Mouse (Mus musculus) bone marrow macrophage, adult 2 months (primary cell): ENCODE data around the gene Fut8. TPM values are rescaled to one million over a fixed set of nuclear protein-coding genes. Genes with fewer than 3 reads are reported as not detected.

Experiments
- H3K27ac ChIP-seq: 2 replicates; pipeline ENCODE4 v1.5.1; 2012; ENCODE audit warnings: low read depth, low read length; ENCODE audit not compliant: insufficient read depth
- H3K4me1 ChIP-seq: 2 replicates; pipeline ENCODE4 v1.6.1; 2012; ENCODE audit warnings: low read length; ENCODE audit not compliant: control insufficient read depth, insufficient read depth
- H3K4me3 ChIP-seq: 2 replicates; pipeline ENCODE4 v1.5.1; 2012; ENCODE audit warnings: mild to moderate bottlenecking, low read length, moderate library complexity; ENCODE audit not compliant: insufficient read depth
- CTCF ChIP-seq: IDR thresholded peaks from 2 replicates; pipeline ENCODE4 v1.5.1; 2012; ENCODE audit warnings: low read depth, mild to moderate bottlenecking, low read length, moderate library complexity
- POLR2A ChIP-seq: IDR thresholded peaks from 2 replicates; pipeline ENCODE4 v1.6.1; 2012; ENCODE audit warnings: mild to moderate bottlenecking, low read depth, low read length, borderline replicate concordance
- polyA plus RNA-seq: library from polyadenylated mRNA; stranded (reverse); fragments of >200 nt; gene quantifications from 2 replicates; pipeline ENCODE4 v1.2.4, GENCODE M21; 2012; ENCODE audit not compliant: missing spikeins, insufficient read depth, insufficient read length

Fut8 gene
- polyA plus RNA-seq, 1 experiment = 19.5 TPM

DNA sequence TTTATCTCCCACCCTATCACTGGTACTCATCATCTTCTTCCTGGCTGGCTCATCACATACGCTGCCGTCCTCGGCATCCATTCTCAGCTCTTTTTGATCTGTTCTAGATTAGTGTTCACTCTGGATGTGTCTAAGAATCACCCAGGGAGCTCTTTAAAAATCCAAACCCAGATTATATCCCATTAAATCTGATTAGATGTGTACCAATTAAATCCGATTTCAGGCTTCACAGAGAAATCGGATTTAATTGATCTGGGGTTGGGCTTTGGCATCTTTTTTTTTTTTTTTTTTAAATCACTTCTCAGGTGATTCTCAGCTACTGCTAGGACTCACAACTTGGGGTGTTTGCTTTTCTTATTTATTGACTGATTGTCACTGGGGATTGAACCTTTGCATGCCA lies 17.3 kb upstream of the Fut8 start:
- Histone ChIP-seq H3K27ac (no peak overlapping the region), H3K4me3 (no peak overlapping the region), H3K4me1 (peaks cover 7% of the 10 kb centered on the region; the same call in 1 of the 2 replicates)
- TF ChIP-seq POLR2A (no peak), CTCF (no peak)

DNA sequence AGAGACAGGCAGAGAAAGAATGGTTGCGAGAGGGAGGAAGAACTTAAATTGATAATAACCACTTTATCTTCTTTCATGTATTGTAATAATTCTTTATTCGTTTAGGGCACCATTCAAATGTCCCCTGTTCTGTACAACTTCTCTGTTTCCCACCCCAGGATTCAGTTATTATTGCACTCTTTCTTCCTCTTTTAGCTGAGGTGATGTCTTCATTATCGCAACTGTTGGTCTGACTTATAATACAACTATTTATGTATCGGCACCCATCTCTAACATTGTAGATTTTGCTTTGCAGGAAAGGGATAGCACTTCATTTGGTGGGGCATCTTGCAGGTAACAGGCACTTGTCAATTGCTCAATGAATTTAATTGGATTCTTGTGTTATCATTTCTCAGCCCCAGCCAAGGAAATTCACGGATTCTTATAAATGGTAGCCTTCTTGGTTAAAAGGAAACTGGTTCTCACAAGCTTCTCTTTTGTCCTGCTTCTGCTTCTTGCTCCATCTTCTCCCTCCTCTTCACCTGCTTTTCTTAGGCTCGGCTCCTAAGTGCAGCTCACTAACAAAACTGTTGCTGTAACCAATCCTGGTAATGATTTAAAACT lies 15.6 kb upstream of the Fut8 start:
- TF ChIP-seq CTCF = no peak
- TF ChIP-seq POLR2A = no peak
- no peak overlapping the region for H3K4me3 ChIP-seq
- H3K4me1 ChIP-seq = 0 out of 2 replicates have a peak, but pooled peaks cover 2% of the 10 kb centered on the region
- H3K27ac ChIP-seq = no peak overlapping the region

DNA sequence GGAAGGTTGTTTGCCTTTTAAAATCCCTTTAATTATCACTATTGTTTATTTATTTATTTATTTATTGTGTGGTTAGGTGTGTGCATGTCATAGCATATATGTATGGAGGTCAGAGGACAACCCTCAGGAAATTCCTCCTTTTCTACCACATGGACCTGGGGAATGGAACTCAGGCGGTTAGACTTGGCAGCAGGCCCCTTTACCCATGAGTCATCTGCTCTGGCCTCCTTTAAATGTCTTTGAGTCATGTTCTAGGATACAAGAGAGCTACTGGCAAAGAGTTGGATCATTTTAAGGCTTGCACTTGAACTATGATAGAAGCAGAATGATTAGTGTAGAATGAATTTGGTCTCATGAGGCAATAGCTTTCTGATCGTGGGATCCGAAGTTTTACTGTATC lies 14.3 kb upstream of the Fut8 start:
- no peak for TF ChIP-seq POLR2A
- no peak for TF ChIP-seq CTCF
- Histone ChIP-seq H3K4me3 (no peak overlapping the region), H3K27ac (no peak overlapping the region), H3K4me1 (0 out of 2 replicates have a peak, but pooled peaks cover 2% of the 10 kb centered on the region)

DNA sequence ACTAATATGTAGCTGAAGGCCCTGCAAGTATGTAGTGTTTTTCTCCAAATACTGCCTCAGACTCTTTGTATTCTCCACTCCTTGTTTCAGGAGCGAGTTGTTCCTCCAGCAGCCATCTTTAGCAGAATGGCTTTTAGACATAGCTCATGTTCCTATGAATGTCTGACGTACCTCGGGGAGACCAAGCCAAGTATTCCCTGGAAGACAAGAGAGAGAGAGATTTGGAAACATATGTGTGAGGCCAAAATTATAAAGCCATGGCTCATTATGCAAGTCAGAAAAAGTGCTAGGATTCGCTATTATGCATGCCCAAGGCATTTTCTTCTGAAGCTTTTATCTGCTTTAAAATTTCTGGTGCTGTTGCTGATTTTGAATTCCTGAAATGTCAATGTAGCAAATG lies 13.8 kb upstream of the Fut8 start:
- H3K4me1 ChIP-seq = 0 out of 2 replicates have a peak, but pooled peaks cover 2% of the 10 kb centered on the region
- no peak overlapping the region for H3K4me3 ChIP-seq
- H3K27ac ChIP-seq = no peak overlapping the region
- TF ChIP-seq CTCF = no peak

DNA sequence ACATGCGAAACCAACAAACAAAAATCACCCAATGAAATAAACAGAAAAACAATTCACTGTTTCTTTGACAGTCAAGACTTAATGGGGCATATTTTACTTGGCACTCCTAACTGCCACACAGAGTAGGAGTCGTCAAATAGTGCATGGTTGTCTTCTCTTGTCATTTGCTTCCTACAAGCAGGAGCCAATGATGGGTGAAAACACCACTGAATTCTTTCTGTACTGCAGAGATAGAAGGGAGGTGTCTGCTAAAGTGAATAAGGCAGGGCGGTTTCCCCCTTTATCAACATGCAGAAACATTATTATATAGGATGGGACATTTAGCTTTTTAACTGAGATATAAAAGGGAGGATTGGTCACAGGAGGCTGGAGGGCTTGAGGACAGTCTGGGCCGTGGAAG lies 13.0 kb upstream of the Fut8 start:
- no peak overlapping the region for H3K4me3 ChIP-seq
- 0 out of 2 replicates have a peak, but pooled peaks cover 2% of the 10 kb centered on the region for H3K4me1 ChIP-seq
- TF ChIP-seq POLR2A (no peak), CTCF (no peak)
- H3K27ac ChIP-seq = no peak overlapping the region

DNA sequence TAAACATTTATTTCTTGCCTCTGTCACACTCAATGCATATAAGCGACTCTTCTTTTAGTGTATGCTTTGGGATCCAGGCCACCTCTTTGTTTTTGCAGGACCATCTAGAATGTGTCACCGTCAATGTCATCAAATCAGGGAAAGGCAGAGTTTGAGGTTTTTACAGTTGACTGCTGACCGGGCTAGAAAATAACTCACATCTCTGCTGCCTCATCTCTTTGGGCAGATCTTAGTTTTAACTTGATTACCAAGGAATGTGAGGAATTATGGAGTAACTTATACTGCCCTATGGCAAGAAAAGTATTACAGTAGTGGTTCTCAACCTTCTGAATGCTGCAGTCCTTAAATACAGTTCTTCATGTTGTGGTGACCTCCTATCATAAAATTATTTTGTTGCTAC lies 12.2 kb upstream of the Fut8 start:
- TF ChIP-seq CTCF (no peak), POLR2A (no peak)
- no peak overlapping the region for H3K27ac ChIP-seq

DNA sequence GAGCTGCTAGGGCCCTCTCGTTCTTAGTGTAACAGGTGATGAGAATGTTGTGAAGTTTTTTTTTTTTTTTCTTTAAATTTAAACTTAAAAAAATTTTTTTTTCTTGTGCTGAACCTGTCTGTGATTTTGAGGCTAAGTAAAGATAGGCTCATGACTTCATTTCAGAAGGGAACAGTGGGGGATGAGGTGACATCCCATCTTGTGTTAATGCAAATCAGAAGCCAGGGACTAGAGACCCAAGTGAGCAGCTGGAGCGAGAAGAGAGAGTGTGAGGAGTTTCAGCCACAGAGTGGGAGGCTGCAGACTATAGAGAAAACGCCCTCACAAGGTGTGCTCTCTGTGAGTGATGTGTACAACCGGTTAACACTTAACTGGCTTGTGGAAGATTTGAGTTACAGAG lies 2.0 kb upstream of the Fut8 start:
- no peaks in the 10 kb centered on the region for H3K4me1 ChIP-seq
- no peak overlapping the region for H3K27ac ChIP-seq
- no peak overlapping the region for H3K4me3 ChIP-seq
- no peak for TF ChIP-seq POLR2A
- TF ChIP-seq CTCF = no peak

More for the DNA sequence above, 12.2 kb upstream of the Fut8 start:
- Histone ChIP-seq H3K4me3 (no peak overlapping the region), H3K4me1 (0 out of 2 replicates have a peak, but pooled peaks cover 2% of the 10 kb centered on the region)

DNA sequence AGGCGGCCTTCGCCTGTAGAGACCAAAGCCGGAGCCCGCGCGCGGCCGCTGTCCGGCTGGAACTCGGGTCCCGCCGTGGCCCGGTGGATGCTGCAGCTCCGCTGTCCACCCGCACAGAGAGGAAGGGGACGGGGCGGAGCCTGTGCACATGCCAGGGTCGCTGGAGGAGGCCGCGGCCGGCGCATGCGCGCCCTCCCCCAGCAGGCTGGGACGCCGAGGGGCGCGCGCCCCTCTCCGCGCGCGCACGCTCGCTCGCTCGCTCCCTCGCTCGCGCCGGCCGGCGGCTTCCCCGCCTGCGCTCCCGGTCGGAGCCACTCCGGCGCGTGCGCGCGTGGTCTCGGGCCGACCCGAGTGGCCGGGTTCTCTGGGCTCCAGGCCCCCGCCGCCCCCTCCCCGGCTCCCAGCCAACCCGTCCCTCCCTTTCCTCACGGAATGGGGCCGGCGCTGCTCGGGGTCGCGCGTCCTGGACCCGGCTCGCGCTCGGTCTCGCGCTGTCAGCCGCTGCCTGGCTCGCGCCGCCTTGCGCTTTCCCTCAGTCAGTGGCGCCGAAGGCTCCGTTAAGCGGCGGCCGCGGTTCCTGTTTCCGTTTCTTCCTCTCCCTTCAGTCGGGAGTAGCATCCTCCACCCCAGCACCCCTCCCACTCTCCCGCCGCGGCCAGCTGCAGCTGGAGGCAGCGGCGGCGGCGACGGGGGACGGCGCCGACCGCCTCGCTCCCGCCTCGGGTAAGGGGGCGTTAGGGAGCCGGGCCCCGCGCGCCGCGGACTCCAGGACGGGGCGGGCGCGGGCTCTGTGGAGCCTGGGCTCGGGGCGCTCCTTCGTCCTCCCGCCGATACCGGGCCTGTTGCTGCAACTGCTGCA lies 835 bp downstream of the Fut8 start:
- peak overlapping the region; percentile 87 for H3K4me3 ChIP-seq
- peak overlapping the region; percentile 45 for H3K27ac ChIP-seq
- TF ChIP-seq CTCF (no peak), POLR2A (no peak)
- H3K4me1 ChIP-seq = no peaks in the 10 kb centered on the region

DNA sequence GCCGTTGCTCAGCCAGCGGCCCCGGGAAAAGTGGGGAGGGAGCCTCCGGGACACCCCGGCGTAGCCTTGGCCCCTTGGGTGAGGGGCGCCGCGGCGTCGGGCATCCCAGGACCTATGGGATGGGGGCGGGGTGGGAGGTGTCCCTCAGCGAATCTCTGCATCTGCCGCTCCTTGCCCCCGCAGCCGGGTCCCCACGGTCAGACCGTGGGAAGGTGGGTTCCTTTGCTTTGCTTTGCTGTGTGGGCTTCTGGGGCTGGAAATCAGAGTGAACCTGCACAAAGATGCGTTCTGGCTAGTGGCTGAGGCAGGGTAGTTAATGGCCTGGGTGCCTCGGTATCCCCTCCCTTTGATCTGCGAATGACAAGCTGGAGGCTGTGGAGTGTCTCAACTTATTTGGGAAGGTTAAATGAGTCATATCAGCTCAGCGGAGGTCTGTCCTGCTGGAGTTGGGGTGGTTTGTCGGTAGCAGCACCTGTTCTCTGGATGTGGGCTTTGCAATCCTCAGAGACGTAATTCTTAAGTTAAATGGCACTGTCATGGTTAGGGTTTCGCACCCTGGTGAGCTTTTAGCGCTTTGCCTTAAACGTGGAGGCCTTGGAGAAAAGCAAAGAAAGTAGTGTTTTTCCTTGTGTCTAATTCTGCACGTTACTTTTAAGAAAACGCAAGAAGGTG lies 1.6 kb downstream of the Fut8 start:
- Histone ChIP-seq H3K27ac (no peak overlapping the region), H3K4me1 (no peaks in the 10 kb centered on the region), H3K4me3 (peak overlapping the region; percentile 87)
- no peak for TF ChIP-seq POLR2A
- no peak for TF ChIP-seq CTCF

DNA sequence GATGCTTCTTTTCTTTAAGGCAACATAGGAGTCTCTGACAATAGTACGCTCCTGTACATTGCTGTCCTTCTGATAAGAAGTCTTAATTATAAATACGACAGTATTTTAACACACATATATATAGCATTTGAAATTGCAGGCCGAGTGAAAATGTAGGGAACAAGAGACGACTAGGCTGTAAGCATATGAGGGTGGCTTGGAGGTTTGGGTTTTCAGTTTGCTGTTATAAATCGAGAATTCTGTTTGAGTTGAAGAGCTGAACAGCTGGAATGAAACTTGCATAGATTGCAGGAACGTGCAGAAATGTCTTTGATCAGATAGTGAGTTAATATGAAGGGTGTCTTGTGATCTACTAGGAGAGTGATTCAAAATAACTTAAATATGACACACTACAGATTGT lies 2.4 kb downstream of the Fut8 start:
- Histone ChIP-seq H3K27ac (no peak overlapping the region), H3K4me3 (no peak overlapping the region), H3K4me1 (no peaks in the 10 kb centered on the region)
- no peak for TF ChIP-seq POLR2A
- no peak for TF ChIP-seq CTCF
